Mouse (Mus musculus): ENCODE measurements around the gene Cbln3. TPM values are rescaled to one million over a fixed set of nuclear protein-coding genes. Genes with fewer than 3 reads are reported as not detected.

Cbln3 gene
- polyA plus RNA-seq, 1 experiment from 2014 or later: 0.56 TPM

DNA sequence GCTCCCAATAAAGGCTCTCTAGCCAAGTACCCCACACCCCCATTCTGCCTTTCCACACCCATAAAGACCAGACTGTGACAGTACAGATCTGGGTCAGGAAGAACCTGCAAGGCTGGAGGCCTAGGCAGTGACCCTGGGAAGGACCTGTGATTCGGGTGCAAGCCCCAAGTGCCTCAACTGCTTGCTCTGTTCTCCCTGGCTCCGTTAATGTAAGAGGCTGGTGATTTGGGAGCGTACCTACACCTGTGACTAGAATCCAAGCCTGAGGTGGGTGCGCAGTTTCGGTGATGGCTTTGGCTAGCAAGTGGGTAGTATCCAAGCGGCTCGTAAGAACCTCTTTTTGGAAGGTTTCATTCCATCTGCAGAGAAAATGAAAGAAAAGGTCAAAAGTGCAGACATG, 14.8 kb upstream of the Cbln3 start:
- peak overlapping the region; percentile 89 for H3K27ac ChIP-seq (replicated peaks)
- H3K9me3 ChIP-seq (ENCODE audit: control insufficient read depth, low read length): no peaks in the 10 kb centered on the region
- 84% methylated on average over 7 of the region's 7 CpGs for WGBS
- H3K4me3 ChIP-seq (ENCODE audit: low read depth, low read length): no peak overlapping the region
- ATAC-seq (ENCODE audit: low FRiP score, low TSS enrichment) (no peak), DNase-seq (ENCODE audit: low spot score) (no peak)
- no peaks in the 10 kb centered on the region for H3K4me1 ChIP-seq (replicated peaks; ENCODE audit: control insufficient read depth, insufficient read depth)
- H3K9ac ChIP-seq (ENCODE audit: low read length): peak overlapping the region; percentile 85; the same call in 1 of the 2 replicates
- peaks cover 23% of the 10 kb centered on the region for H3K36me3 ChIP-seq (ENCODE audit: control insufficient read depth, insufficient read depth, low read length)
- H3K27me3 ChIP-seq (ENCODE audit: control insufficient read depth, insufficient read depth, low read length): no peaks in the 10 kb centered on the region
- no peak for TF ChIP-seq CTCF (IDR thresholded peaks at IDR 0.05; ENCODE audit: low read depth)
- TF ChIP-seq EP300 (optimal IDR thresholded peaks at IDR 0.05): no peak
- peak overlapping the region; percentile 90; the same call in 1 of the 2 replicates for H3K4me2 ChIP-seq (replicated peaks; ENCODE audit: low read depth)

DNA sequence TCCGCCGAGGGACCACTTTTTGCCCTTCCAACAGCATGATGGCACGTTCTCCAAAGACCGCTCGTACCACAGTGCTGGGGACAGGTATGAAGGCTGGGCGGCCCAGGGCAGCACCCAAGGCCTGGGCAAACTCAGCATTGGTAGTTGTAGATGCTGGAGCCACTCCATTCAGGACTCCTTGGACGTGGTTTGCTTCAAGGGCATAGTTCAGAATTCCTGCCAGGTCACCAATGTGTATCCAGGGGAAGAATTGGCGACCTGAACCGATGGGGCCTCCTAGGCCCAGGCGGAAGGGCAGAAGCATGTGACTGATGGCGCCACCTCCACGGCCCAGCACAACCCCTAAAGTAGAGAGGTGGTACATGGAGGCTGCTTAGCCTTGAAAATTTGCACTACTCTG, 13.5 kb upstream of the Cbln3 start:
- no peaks in the 10 kb centered on the region for H3K27me3 ChIP-seq (ENCODE audit: control insufficient read depth, insufficient read depth, low read length)
- ATAC-seq (ENCODE audit: low FRiP score, low TSS enrichment) (no peak), DNase-seq (ENCODE audit: low spot score) (no peak)
- no peak overlapping the region for H3K27ac ChIP-seq (replicated peaks)
- H3K36me3 ChIP-seq (ENCODE audit: control insufficient read depth, insufficient read depth, low read length): peaks cover 28% of the 10 kb centered on the region
- no peak overlapping the region for H3K4me2 ChIP-seq (replicated peaks; ENCODE audit: low read depth)
- H3K9me3 ChIP-seq (ENCODE audit: control insufficient read depth, low read length): no peaks in the 10 kb centered on the region
- no peaks in the 10 kb centered on the region for H3K4me1 ChIP-seq (replicated peaks; ENCODE audit: control insufficient read depth, insufficient read depth)
- no peak overlapping the region for H3K4me3 ChIP-seq (ENCODE audit: low read depth, low read length)
- TF ChIP-seq EP300 (optimal IDR thresholded peaks at IDR 0.05): no peak
- no peak for TF ChIP-seq CTCF (IDR thresholded peaks at IDR 0.05; ENCODE audit: low read depth)
- no peak overlapping the region for H3K9ac ChIP-seq (ENCODE audit: low read length)
- WGBS: 82% methylated on average over 12 of the region's 12 CpGs

DNA sequence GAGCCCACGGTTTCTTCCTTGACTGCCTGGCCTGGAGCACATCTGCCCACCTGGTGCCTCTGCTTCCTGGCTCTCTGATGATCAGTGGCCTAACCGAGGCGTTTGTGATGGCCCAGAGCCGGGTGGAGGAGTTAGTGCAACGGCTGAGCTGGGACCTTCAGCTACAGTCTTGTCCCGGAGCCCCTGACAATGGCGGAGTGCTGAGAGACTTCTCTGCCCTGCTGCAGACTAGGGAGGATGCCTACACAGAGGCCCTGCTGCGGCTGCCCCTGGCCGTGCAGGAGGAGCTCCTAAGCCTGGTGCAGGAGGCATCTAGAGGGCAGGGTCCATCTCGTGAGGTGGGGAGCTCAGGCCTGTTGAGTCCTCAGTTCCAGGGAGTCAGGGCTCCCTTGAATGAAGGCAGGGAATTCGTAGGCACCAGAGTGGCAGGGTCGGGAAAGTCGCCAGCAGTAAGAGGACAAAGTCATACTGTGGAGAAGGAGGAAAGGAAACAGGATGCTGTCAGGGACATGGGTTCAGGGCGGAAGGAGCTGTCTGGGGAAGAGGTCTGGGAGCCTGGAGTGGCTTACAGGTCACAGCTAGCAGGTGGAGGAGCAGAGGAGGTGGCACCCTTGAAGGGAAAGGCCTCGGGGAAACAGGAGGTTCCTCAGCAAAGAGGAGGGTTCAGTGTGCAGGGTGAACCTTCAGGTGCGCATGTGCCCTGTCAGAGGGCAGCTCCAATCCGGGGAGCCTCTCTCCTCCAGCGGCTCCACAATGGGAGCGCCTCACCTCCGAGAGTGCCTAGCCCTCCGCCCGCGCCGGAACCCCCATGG, 2.6 kb upstream of the Cbln3 start:
- H3K4me1 ChIP-seq (replicated peaks; ENCODE audit: control insufficient read depth, insufficient read depth): peaks cover 2% of the 10 kb centered on the region; the same call in 1 of the 2 replicates
- 79% methylated on average over 24 of the region's 24 CpGs for WGBS
- peak overlapping the region; percentile 45; the same call in 1 of the 2 replicates for H3K9ac ChIP-seq (ENCODE audit: low read length)
- ATAC-seq (ENCODE audit: low FRiP score, low TSS enrichment) (no peak), DNase-seq (ENCODE audit: low spot score) (no peak)
- H3K4me3 ChIP-seq (ENCODE audit: low read depth, low read length): no peak overlapping the region
- no peaks in the 10 kb centered on the region for H3K27me3 ChIP-seq (ENCODE audit: control insufficient read depth, insufficient read depth, low read length)
- TF ChIP-seq CTCF (IDR thresholded peaks at IDR 0.05; ENCODE audit: low read depth) (no peak), EP300 (optimal IDR thresholded peaks at IDR 0.05) (no peak)
- H3K36me3 ChIP-seq (ENCODE audit: control insufficient read depth, insufficient read depth, low read length): peaks cover 20% of the 10 kb centered on the region
- no peaks in the 10 kb centered on the region for H3K9me3 ChIP-seq (ENCODE audit: control insufficient read depth, low read length)
- H3K27ac ChIP-seq (replicated peaks): peak overlapping the region; percentile 98; the same call in 1 of the 2 replicates
- H3K4me2 ChIP-seq (replicated peaks; ENCODE audit: low read depth): peak overlapping the region; percentile 80

DNA sequence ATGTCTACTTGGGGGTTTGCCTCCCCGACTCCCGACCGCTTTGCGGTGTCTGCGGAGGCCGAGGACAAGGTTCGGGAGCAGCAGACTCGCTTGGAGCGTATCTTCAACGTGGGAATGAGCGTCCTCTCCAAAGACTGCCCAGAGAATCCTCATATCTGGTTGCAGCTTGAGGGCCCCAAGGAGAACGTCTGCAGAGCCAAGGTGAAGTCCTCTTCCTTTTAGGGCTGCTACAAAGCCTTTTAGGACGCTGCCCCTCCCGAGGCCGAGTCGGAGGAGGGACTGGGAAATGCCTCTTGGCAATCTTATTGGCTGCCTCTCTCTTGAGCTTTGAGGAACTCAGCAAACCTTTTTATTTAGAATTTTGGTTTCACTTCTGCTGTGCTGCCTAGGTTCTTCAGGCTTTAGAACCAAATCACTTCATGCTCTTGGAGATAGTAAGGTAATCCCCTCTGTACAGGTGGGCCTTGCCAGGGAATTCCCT, 1.6 kb upstream of the Cbln3 start:
- peaks cover 20% of the 10 kb centered on the region for H3K36me3 ChIP-seq (ENCODE audit: control insufficient read depth, insufficient read depth, low read length)
- TF ChIP-seq CTCF (IDR thresholded peaks at IDR 0.05; ENCODE audit: low read depth): no peak
- TF ChIP-seq EP300 (optimal IDR thresholded peaks at IDR 0.05): no peak
- peaks cover 2% of the 10 kb centered on the region; the same call in 1 of the 2 replicates for H3K4me1 ChIP-seq (replicated peaks; ENCODE audit: control insufficient read depth, insufficient read depth)
- DNase-seq (ENCODE audit: low spot score) (peak; percentile 61), ATAC-seq (ENCODE audit: low FRiP score, low TSS enrichment) (no peak)
- WGBS: 2% methylated on average over 16 of the region's 16 CpGs
- peak overlapping the region; percentile 93 for H3K9ac ChIP-seq (ENCODE audit: low read length)
- H3K4me2 ChIP-seq (replicated peaks; ENCODE audit: low read depth): peak overlapping the region; percentile 80
- H3K4me3 ChIP-seq (ENCODE audit: low read depth, low read length): peak overlapping the region; percentile 81
- H3K9me3 ChIP-seq (ENCODE audit: control insufficient read depth, low read length): no peaks in the 10 kb centered on the region
- H3K27ac ChIP-seq (replicated peaks): peak overlapping the region; percentile 98
- no peaks in the 10 kb centered on the region for H3K27me3 ChIP-seq (ENCODE audit: control insufficient read depth, insufficient read depth, low read length)

DNA sequence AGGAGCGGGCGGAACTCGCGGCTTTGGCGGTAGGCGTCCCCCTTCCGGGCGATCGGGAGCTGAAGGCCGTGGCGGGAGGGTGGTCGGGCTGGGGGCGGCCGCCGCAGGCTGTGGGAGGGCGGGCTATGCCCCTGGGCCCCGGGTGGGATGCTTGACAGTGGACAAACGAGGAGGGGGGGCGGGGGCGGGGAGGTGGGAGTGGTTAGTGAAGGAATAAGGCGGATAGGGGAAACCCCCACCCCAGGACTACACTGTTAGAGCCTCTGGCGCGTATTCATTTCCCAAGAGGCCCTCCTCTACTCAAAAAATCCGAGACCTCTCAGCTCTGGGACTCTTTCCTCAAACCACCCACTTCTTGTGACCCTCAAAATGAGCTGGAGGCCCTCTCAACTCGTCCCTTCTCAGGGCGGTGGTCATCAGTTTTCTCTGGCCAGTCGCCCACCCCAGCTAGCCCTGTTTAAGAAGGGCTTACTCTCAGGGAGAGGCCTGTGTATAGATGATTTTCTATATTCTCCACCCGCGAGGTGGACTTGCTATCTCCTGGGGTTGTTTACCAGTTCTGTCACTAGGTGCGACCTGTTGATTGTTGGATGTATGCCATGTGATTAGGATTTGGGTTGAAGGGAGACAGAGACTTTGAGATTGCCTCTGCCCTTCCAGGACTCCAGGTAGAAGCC, 1.1 kb upstream of the Cbln3 start:
- H3K36me3 ChIP-seq (ENCODE audit: control insufficient read depth, insufficient read depth, low read length): peaks cover 20% of the 10 kb centered on the region
- H3K27ac ChIP-seq (replicated peaks): peak overlapping the region; percentile 98
- H3K4me1 ChIP-seq (replicated peaks; ENCODE audit: control insufficient read depth, insufficient read depth): peaks cover 2% of the 10 kb centered on the region; the same call in 1 of the 2 replicates
- TF ChIP-seq CTCF (IDR thresholded peaks at IDR 0.05; ENCODE audit: low read depth) (no peak), EP300 (optimal IDR thresholded peaks at IDR 0.05) (no peak)
- no peak for DNase-seq (ENCODE audit: low spot score)
- H3K4me3 ChIP-seq (ENCODE audit: low read depth, low read length): peak overlapping the region; percentile 81
- peak overlapping the region; percentile 80 for H3K4me2 ChIP-seq (replicated peaks; ENCODE audit: low read depth)
- ATAC-seq (ENCODE audit: low FRiP score, low TSS enrichment): 0 out of 2 replicates have a peak, but pooled peaks have one; percentile 32
- no peaks in the 10 kb centered on the region for H3K9me3 ChIP-seq (ENCODE audit: control insufficient read depth, low read length)
- H3K9ac ChIP-seq (ENCODE audit: low read length): peak overlapping the region; percentile 93
- under 1% methylated on average over 16 of the region's 30 CpGs for WGBS
- H3K27me3 ChIP-seq (ENCODE audit: control insufficient read depth, insufficient read depth, low read length): no peaks in the 10 kb centered on the region

Data from stomach, postnatal 0 days (tissue).